Mouse (Mus musculus): ENCODE results near the gene Hes2.

- TF ChIP-seq CTCF (IDR thresholded peaks at IDR 0.05; ENCODE audit: control insufficient read depth, insufficient read depth, low read length), result peak; percentile 85
- no peak for TF ChIP-seq POLR2A (IDR thresholded peaks at IDR 0.05; ENCODE audit: borderline replicate concordance, control insufficient read depth, low read depth, low read length)
These were observed 18.2 kb upstream of the Hes2 start for GRCm38 (mm10) chr4:152140441-152140840.

Measured in bone marrow, adult 2 months (tissue).